Mouse (Mus musculus) CD4-positive, CD25-positive, alpha-beta regulatory T cell (primary cell): ENCODE results near the gene 4930550C14Rik. TPM values are rescaled to one million over a fixed set of nuclear protein-coding genes. Genes with fewer than 3 reads are reported as not detected.

Source experiments
- polyA plus RNA-seq: library from polyadenylated mRNA; unstranded; fragments of 100-300 nt; shearing (Covaris generic); gene quantifications from one replicate; pipeline ENCODE4 v1.2.1, GENCODE M21; 2017

Gene 4930550C14Rik
- 0.41 TPM for polyA plus RNA-seq

GRCm38 (mm10) chr9:53402291-53402711 lies at the start of gene 4930550C14Rik:
4930550C14Rik (plus strand) TSS chr9:53402325.

GRCm38 (mm10) chr9:53383951-53384866 lies 17.9 kb upstream of the 4930550C14Rik start, which contains the start of gene Kdelc2:
Kdelc2 (plus strand) TSS chr9:53384025.

Other genes starting within 250 kb of the 4930550C14Rik start
- gene Ddx10, start 154.3 kb upstream of the 4930550C14Rik start, polyA plus RNA-seq: 55.7 TPM
- 0.83 TPM for gene Exph5, start 100.7 kb upstream of the 4930550C14Rik start, polyA plus RNA-seq
- gene Kdelc2, start 18.3 kb upstream of the 4930550C14Rik start, polyA plus RNA-seq: 3.2 TPM
- gene Atm, start 134.4 kb downstream of the 4930550C14Rik start, polyA plus RNA-seq: 28.3 TPM
- gene Npat, start 134.7 kb downstream of the 4930550C14Rik start, polyA plus RNA-seq: 17.1 TPM
- gene Acat1, start 208.1 kb downstream of the 4930550C14Rik start, polyA plus RNA-seq: 69.5 TPM